Mouse (Mus musculus) heart, embryonic 15.5 days (tissue): ENCODE data around the gene Dstn. TPM values are rescaled to one million over a fixed set of nuclear protein-coding genes. Genes with fewer than 3 reads are reported as not detected.

ENCODE experiments used
- ATAC-seq: fragments of 200-750 bp; cut with Nextera tagmentation; replicated peaks from 2 replicates; pipeline ENCODE4 v1.8.0; 2017; ENCODE audit warnings: low read depth, moderate TSS enrichment; ENCODE audit not compliant: insufficient number of reproducible peaks, insufficient read depth, low FRiP score
- H3K27ac ChIP-seq: fragments of 300-500 bp; sonication (generic); 2 replicates; pipeline ENCODE4 v1.5.1; 2015; ENCODE audit warnings: mild to moderate bottlenecking, inconsistent platforms
- H3K27me3 ChIP-seq: fragments of 300-500 bp; sonication (generic); 2 replicates; pipeline ENCODE4 v1.6.1; 2015; ENCODE audit warnings: inconsistent platforms
- H3K36me3 ChIP-seq: fragments of 300-500 bp; sonication (generic); 2 replicates; pipeline ENCODE4 v1.6.1; 2015; ENCODE audit warnings: mild to moderate bottlenecking, inconsistent platforms
- H3K4me1 ChIP-seq: fragments of 300-500 bp; sonication (generic); replicated peaks from 2 replicates; pipeline ENCODE4 v1.6.1; 2015; ENCODE audit warnings: inconsistent platforms
- H3K4me2 ChIP-seq: fragments of 300-500 bp; sonication (generic); 2 replicates; pipeline ENCODE4 v1.6.1; 2015; ENCODE audit warnings: inconsistent platforms, mild to moderate bottlenecking, moderate library complexity
- H3K4me3 ChIP-seq: fragments of 300-500 bp; sonication (generic); 2 replicates; pipeline ENCODE4 v1.5.1; 2015; ENCODE audit warnings: mild to moderate bottlenecking, inconsistent platforms
- H3K9ac ChIP-seq: fragments of 300-500 bp; sonication (generic); 2 replicates; pipeline ENCODE4 v1.6.1; 2015; ENCODE audit warnings: mild to moderate bottlenecking, inconsistent platforms
- H3K9me3 ChIP-seq: fragments of 300-500 bp; sonication (generic); replicated peaks from 2 replicates; pipeline ENCODE4 v1.6.1; 2016; ENCODE audit warnings: inconsistent platforms
- WGBS: fragments of 180-500 bp; shearing (Covaris S2); methylation state at CpG from one replicate; pipeline ENCODE4 v1.1.7; 2015; ENCODE audit warnings: mixed read lengths; 5-methylcytosine and 5-hydroxymethylcytosine counted together
- polyA plus RNA-seq: library from polyadenylated mRNA; unstranded; fragments of >200 nt; fragmentation: Nextera tagmentation; extraction: Ambion mirVana; gene quantifications from 2 replicates; pipeline ENCODE4 v1.2.1, GENCODE M21; 2015

Dstn gene
- polyA plus RNA-seq, 1 experiment from 2014 or later: 868 TPM

GRCm38 (mm10) chr2:143918831-143919502 is 3.8 kb downstream of the Dstn start:
- Histone ChIP-seq H3K9ac (no peak overlapping the region), H3K27me3 (no peaks in the 10 kb centered on the region), H3K4me3 (no peak overlapping the region), H3K36me3 (no peaks in the 10 kb centered on the region), H3K4me2 (peak overlapping the region; percentile 73), H3K27ac (peak overlapping the region; percentile 18; the same call in 1 of the 2 replicates), H3K9me3 (no peaks in the 10 kb centered on the region), H3K4me1 (peaks cover 43% of the 10 kb centered on the region)
- WGBS: 40% methylated on average over 4 of the region's 4 CpGs
- no peak for ATAC-seq

GRCm38 (mm10) chr2:143924085-143924484 is 9.0 kb downstream of the Dstn start:
- Histone ChIP-seq H3K9me3 (no peaks in the 10 kb centered on the region), H3K4me3 (peak overlapping the region; percentile 16; the same call in 1 of the 2 replicates), H3K4me1 (peaks cover 33% of the 10 kb centered on the region), H3K36me3 (no peaks in the 10 kb centered on the region), H3K9ac (no peak overlapping the region), H3K4me2 (peak overlapping the region; percentile 50), H3K27ac (peak overlapping the region; percentile 77), H3K27me3 (no peaks in the 10 kb centered on the region)
- 21% methylated on average over 7 of the region's 7 CpGs for WGBS
- no peak for ATAC-seq

DNA sequence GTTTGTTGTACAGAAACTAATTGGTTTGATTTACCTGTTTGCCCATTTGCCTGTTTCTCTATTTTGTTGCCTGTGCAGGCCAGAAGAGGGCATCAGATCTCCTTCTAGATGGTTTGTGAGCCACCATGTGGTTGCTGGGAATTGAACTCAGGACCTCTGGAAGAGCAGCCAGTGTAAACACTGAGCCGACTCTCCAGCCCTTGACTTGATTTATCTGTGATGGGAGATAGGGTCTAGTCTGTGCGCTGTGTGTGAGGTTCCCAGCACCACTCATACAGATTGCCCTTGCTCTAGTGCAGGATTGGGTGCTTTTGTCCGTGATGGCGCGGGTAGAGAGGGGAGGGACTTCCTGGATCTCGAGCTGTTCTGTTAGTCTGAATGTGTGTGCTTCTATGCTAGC is 10.7 kb downstream of the Dstn start:
- H3K4me3 ChIP-seq: no peak overlapping the region
- peaks cover 28% of the 10 kb centered on the region for H3K4me1 ChIP-seq
- no peaks in the 10 kb centered on the region for H3K27me3 ChIP-seq
- no peak for ATAC-seq
- H3K27ac ChIP-seq: no peak overlapping the region
- H3K9me3 ChIP-seq: no peaks in the 10 kb centered on the region
- H3K4me2 ChIP-seq: no peak overlapping the region
- 85% methylated on average over 6 of the region's 6 CpGs for WGBS
- H3K9ac ChIP-seq: no peak overlapping the region
- no peaks in the 10 kb centered on the region for H3K36me3 ChIP-seq

DNA sequence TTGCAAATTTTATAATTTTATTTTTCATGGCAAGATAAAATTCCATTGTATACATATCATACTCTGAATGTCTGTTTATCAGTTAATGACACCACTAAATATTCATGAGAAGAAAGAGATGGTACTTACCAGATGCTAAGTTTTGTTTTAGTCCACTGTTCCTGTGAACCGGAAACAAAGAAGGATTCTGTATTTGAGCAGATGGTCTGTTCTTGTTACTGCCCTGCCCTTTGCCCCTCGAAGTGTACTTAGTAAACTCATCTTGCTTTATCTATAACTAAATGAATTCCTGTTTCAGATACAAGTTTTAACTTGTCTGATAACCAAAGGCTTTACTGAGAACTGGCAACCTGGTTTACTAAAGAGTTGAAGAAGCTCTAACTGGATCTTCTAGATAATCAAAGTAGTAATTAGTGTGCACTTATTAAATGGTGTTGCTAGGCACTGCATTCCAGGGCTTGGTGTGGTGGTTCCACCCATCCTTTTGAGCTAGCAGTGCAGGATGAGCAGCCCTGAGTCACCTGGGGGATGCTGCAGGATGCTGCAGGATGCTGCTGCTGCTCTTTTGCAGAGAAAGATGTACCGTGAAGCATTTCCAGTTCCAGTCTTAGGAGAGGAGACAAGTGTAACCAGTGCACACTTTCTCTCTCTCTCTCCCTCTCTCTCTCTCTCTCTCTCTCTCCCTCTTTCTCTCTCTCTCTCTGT is 14.6 kb downstream of the Dstn start:
- no peak for ATAC-seq
- no peak overlapping the region for H3K4me2 ChIP-seq
- no peak overlapping the region for H3K27ac ChIP-seq
- no peak overlapping the region for H3K9ac ChIP-seq
- no peaks in the 10 kb centered on the region for H3K9me3 ChIP-seq
- no peaks in the 10 kb centered on the region for H3K36me3 ChIP-seq
- H3K27me3 ChIP-seq: no peaks in the 10 kb centered on the region
- H3K4me3 ChIP-seq: no peak overlapping the region
- H3K4me1 ChIP-seq: peaks cover 35% of the 10 kb centered on the region
- WGBS: 64% methylated on average over 3 of the region's 3 CpGs

DNA sequence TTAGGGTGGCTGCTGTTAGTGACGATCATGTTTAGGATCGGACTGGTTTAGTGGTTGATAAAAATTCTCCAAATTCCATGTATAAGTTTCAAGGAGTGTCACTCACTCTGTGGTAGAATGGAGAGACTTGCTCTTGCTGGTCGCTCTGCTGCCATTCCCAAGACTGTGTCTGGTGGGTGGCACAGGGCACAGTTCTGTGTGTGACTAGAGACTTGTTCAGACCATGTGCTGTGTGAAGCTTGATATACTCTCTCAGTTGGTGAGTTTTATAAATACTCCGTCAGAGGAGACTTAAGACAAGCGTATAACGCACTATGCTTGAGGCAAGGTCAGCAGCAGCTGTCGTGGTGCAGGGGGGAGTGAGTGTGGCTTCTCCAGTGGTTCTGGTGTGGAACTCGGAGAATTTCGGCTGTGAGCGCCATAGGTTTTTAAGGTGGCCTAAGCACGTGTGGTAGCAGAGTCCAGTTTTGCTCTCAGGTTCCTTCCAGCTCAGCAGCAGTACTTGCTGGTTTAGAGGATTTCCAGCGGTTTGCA is 17.3 kb downstream of the Dstn start:
- Histone ChIP-seq H3K27me3 (no peaks in the 10 kb centered on the region), H3K9ac (no peak overlapping the region), H3K4me1 (peaks cover 38% of the 10 kb centered on the region), H3K27ac (peak overlapping the region; percentile 36), H3K4me2 (no peak overlapping the region), H3K9me3 (no peaks in the 10 kb centered on the region), H3K4me3 (no peak overlapping the region), H3K36me3 (no peaks in the 10 kb centered on the region)
- no peak; the same call in 1 of the 2 replicates for ATAC-seq
- WGBS: 55% methylated on average over 12 of the region's 12 CpGs

GRCm38 (mm10) chr2:143933516-143933915 is 18.4 kb downstream of the Dstn start:
- WGBS: 70% methylated on average over 5 of the region's 5 CpGs
- H3K27ac ChIP-seq: no peak overlapping the region
- peaks cover 38% of the 10 kb centered on the region for H3K4me1 ChIP-seq
- H3K4me3 ChIP-seq: no peak overlapping the region
- no peaks in the 10 kb centered on the region for H3K36me3 ChIP-seq
- no peaks in the 10 kb centered on the region for H3K9me3 ChIP-seq
- ATAC-seq: no peak
- no peak overlapping the region for H3K9ac ChIP-seq
- no peak overlapping the region for H3K4me2 ChIP-seq
- no peaks in the 10 kb centered on the region for H3K27me3 ChIP-seq

GRCm38 (mm10) chr2:143934439-143934838 is 19.3 kb downstream of the Dstn start:
- H3K4me3 ChIP-seq: no peak overlapping the region
- H3K4me2 ChIP-seq: no peak overlapping the region
- peaks cover 4% of the 10 kb centered on the region for H3K36me3 ChIP-seq
- no peaks in the 10 kb centered on the region for H3K9me3 ChIP-seq
- 77% methylated on average over 8 of the region's 8 CpGs for WGBS
- peak overlapping the region; percentile 24; the same call in 1 of the 2 replicates for H3K27ac ChIP-seq
- no peaks in the 10 kb centered on the region for H3K27me3 ChIP-seq
- ATAC-seq: no peak
- H3K9ac ChIP-seq: no peak overlapping the region
- peaks cover 38% of the 10 kb centered on the region for H3K4me1 ChIP-seq

DNA sequence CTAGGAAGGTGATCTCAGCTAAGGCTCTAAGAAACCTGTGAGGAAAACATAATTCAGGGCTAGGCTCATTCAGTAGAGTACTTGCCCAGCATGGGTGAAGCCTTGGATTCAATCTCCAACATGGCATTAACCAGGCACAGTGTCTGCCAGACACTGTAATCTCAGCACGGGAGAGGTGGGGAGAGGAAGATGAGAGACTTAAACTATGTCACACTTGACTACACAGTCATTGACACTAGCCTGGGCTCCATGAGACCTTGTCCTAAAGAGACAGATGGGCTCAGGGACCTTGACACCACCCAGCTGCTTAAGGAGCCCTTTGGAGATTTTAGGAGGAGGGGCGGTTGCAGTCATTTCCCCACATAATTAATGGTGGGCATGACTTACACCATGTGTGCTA is 22.7 kb downstream of the Dstn start:
- Histone ChIP-seq H3K4me2 (no peak overlapping the region), H3K4me3 (no peak overlapping the region), H3K27me3 (no peaks in the 10 kb centered on the region), H3K36me3 (peaks cover 33% of the 10 kb centered on the region), H3K27ac (no peak overlapping the region), H3K9me3 (no peaks in the 10 kb centered on the region), H3K4me1 (peaks cover 12% of the 10 kb centered on the region), H3K9ac (no peak overlapping the region)
- no peak for ATAC-seq
- 58% methylated on average over 2 of the region's 2 CpGs for WGBS

GRCm38 (mm10) chr2:143940406-143940805 is 25.3 kb downstream of the Dstn start:
- Histone ChIP-seq H3K36me3 (peaks cover 53% of the 10 kb centered on the region), H3K9me3 (no peaks in the 10 kb centered on the region), H3K9ac (no peak overlapping the region), H3K4me2 (no peak overlapping the region), H3K4me3 (no peak overlapping the region), H3K27me3 (no peaks in the 10 kb centered on the region), H3K4me1 (peaks cover 6% of the 10 kb centered on the region; the same call in 1 of the 2 replicates), H3K27ac (no peak overlapping the region)
- ATAC-seq: no peak
- WGBS: 88% methylated on average over 5 of the region's 5 CpGs

DNA sequence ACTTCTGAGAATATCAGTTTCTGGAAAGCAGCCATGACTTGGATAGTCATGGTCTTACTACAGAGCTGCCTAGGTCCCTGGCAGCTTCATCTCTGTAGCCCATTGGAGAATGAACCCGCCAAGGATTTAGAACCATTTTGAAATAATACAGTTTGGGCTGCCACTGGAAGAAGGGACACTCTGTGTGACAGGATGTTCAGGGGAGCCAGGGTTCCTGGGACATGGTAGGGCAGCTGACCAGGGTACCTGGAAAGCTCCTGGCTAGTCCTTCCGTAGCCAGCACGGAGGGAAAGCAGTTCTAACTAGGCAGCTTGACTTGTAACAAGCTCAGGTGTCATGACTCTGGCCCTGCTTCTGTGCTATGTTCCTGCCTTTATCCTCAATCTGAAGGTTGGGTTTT is 29.7 kb downstream of the Dstn start:
- Histone ChIP-seq H3K4me2 (no peak overlapping the region), H3K9me3 (no peaks in the 10 kb centered on the region), H3K4me1 (peaks cover 30% of the 10 kb centered on the region), H3K27ac (no peak overlapping the region), H3K36me3 (peaks cover 74% of the 10 kb centered on the region), H3K9ac (no peak overlapping the region), H3K27me3 (no peaks in the 10 kb centered on the region), H3K4me3 (no peak overlapping the region)
- no peak for ATAC-seq
- 94% methylated on average over 3 of the region's 3 CpGs for WGBS

DNA sequence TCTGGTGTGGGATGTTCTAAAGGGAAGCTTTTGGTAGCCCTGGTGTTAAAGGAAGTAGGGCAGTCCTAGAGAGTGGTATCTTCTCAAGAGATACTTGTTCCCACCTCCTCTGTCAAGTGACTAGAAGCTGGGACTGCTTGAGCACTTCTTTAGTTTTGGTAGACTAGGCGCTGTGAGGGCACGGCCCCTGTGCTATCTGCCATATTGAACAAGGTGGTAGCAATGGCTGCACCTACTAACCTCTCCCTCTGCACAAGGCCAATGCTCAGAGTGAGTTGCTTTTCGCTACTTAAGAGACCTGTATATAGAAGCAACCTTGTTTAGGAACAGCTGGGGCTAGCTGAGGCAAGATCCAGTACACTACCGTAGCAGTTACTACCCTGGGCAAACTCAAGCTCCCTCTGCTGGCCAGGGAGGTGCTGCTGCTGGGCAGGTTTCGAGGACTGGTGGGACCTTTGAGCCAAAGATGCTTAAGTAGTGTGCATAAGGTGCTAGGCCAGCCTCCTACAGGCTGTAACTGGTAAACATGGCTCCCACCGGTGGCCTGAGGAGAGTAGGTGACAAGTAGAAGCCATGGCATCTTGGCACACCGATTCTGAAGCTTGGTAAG is 30.5 kb downstream of the Dstn start:
- H3K4me2 ChIP-seq: no peak overlapping the region
- H3K4me3 ChIP-seq: no peak overlapping the region
- ATAC-seq: no peak
- no peak overlapping the region for H3K9ac ChIP-seq
- peaks cover 36% of the 10 kb centered on the region for H3K4me1 ChIP-seq
- peaks cover 74% of the 10 kb centered on the region for H3K36me3 ChIP-seq
- H3K27me3 ChIP-seq: no peaks in the 10 kb centered on the region
- 87% methylated on average over 7 of the region's 7 CpGs for WGBS
- H3K9me3 ChIP-seq: no peaks in the 10 kb centered on the region
- no peak overlapping the region for H3K27ac ChIP-seq
